Mouse (Mus musculus) T-helper 2 cell (primary cell): ENCODE results near the gene Rab4b.

ENCODE experiments used
- in situ Hi-C: fragments of 300-600 bp; cut with MboI, MseI; formaldehyde crosslinking; loops from one replicate; pipeline ENCODE4 v1.15.1; 2025; ENCODE audit warnings: high pct_unique_total_duplicates

Rab4b gene

DNA sequence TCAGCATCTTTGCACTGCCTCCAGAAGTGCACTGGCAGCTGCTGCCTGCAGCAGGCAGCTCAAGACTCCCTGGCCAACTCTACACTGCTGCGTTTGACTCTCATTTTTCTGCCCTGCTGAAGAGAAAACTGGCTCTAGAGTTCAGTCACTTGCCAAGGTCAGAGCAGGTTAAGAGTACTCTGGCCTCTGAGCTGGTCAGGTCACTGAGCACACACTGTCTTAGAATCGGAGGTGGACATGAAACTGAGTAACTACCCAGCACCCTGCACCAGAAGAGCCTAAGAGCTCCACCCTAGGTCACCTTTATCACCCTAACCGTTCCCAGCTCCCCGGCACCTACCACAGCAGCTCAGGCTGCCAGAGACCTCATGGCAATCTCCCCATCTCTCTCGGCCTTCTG, 7.3 kb upstream of the Rab4b start:
- in situ Hi-C loops = loop anchor here (25.0 kb wide), 1 partner anchor 1449 kb away; no protein-coding TSS in a partner anchor

DNA sequence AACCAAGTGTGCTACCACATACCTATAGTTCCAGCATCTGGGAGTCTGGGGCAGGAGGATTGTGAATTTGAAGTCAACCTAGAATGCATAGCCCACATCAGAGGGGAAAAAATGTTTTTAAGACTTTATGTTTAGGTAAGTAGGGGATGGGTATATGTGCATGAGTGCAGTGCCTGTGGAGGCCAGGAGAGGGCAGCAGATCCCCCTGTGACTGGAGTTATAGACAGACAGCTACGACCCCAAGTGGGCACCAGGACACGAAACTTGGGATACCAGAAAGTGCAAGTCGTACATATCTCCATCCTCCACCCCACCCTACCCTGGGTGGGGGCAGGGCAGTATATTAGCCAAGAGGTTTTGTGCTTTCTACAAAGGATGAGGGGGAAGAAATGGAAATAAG, 6.3 kb upstream of the Rab4b start:
- in situ Hi-C loops = loop anchor here (25.0 kb wide), 1 partner anchor 1448 kb away; no protein-coding TSS in a partner anchor

DNA sequence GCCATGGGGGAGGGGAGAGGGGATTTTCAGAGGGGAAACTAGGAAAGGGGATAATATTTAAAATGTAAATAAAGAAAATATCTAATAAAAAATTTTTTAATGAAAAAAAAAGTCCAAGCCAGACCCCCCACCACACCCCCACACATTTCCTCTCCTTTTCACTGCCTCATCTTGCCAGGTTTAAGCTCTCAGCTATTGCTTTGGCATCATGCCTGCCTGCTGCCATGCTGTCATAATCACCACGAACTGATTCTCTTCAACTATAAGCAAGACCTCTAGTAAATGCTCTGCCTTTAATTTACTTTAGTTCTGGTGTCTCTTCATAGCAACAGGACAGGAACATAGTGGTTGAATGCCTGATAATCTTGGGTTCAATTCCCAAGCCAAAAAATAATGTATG, 3.8 kb upstream of the Rab4b start:
- in situ Hi-C loops = loop anchor here (25.0 kb wide), 1 partner anchor 1445 kb away; no protein-coding TSS in a partner anchor

DNA sequence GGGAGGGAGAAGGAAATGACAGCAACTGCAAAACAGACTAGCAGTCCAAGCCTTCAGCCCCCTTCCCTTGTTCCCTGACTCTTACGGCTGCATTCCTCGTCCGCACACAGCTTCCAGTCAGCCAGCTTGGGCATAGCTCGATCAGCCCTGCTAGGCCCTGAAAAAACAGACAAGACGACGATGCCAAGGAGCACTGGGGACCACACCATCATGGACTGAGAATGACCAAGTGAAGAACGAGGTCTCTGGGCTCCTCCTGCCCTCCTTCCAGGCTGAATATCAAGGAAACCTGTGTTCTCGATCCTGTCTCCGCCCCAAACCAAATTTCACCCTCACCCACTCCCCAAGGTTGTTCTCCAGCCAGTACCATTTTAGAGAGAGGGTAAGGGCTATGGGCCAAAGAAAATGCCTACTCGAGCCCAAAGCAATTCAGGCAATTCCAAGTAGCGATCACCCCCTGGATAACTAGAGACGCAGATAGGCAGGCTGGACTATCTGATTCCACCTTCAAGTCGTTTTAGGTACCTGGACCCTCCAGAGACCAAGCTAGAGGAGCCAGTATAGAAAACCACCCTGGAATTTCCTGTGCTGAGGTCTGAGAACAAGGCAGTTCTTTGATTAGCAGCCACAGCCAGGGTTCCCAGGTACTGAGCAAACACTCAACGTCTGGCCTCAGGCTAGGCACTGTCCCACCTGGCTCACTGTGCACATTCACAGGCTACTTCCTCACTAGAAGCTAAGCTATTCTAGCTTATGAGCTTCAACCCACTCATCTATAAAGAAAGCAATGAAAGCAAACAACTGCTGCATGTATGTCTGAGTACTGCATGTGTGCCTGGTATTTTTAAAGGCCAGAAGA, 2.4 kb upstream of the Rab4b start, which contains the start of the genes Gm21983 and Mia:
Gm21983 (minus strand) TSS at position 250 of the 859 bp plus-strand sequence.
Mia (minus strand) TSS at position 321 of the 859 bp plus-strand sequence.
- in situ Hi-C loops = loop anchor here (25.0 kb wide), 1 partner anchor 1444 kb away; no protein-coding TSS in a partner anchor

DNA sequence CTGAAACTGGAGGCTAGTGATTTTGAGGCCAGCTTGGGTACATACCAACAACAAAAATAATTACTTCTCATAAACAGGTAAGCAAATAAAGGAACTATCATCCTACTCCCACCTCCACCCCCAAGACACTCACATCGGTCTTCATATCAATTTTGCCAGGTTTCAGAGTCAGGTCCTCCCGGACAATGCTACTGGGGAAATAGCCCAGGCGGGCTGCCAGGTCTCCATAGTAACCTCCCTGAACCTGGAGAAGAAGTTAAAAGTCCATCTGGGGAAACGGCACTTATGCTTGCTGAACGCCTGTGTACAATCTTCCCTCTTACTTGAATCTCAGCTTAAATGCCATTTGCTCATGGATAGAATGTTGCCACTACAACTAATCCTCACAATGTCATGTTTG, 1.3 kb upstream of the Rab4b start:
- in situ Hi-C loops = loop anchor here (25.0 kb wide), 1 partner anchor 1443 kb away; no protein-coding TSS in a partner anchor

DNA sequence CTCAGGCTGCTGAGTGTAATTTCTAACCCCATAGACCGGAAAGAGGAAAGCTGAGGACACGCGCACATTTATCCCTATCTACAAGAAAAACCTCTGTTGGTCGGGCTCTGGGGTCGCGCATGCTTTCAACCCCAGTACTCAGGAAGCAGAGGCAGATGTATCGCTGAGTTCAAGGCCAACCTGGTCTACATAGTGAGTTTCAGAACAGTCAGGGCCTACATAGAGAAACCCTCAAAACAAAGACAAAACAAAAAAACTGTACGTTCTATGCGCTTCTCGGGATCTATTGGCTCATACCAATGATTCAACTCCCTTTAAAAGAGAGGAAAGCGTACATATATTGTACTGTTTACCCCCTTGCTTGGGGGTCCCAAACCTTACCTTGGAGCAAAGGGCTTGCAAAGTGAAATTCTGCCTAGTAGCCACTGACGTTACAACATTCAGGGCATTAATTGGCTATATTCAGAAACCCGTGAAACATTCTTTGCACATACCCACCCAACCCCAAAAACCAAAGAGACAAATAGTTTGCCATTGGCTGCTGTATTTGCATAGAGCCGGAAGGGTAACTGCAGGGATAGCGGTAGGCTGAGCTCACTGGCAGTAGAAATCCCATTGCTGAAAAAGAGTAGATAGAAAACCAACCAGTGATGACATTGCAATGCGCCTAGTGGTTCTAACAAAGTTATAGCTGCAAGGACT, 672 bp upstream of the Rab4b start:
- in situ Hi-C loops = loop anchor here (10.0 to 25.0 kb wide), 2 partner anchors 55 to 1442 kb away; partner anchors contain the start of gene Coq8b

DNA sequence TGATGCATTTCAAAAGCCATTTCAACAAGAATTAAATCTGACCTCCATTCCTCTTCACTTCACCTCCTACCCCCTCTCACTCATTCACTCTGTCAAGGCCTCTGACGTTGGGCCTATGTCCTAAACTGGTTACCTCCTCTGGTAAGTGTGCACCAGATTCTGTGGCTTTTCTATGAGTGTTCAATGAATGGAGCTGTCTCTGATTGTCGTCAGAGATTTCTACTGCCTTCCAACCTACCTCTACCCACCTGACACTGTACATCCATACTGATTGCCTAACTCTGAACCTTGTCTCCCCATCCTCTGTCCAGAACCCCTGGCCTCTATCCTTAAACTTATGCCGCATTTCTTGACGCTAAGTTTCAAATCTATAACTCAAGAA, 763 bp downstream of the Rab4b start:
- in situ Hi-C loops = loop anchor here (10.0 to 25.0 kb wide), 2 partner anchors 57 to 1441 kb away; partner anchors contain the start of gene Coq8b

DNA sequence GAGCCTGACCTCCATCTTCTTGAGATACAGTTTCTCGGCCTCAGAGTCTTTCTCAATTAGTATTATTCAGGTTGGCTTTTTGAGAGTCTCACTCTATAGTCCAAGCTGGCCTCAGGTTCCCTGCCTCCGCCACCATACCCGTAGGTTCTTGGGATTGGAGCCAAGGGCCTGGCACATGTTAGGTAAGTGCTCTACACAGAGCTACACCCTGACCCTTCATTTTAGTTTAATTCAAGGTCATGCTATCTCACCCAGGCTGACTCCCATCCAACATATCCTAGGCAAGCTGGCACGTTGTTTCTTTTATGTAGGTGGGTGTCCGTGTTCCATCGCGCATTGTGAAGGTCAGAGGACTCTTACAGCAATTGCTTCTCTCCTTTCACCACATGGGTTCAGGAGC, 3.8 kb downstream of the Rab4b start:
- in situ Hi-C loops = loop anchor here (10.0 to 25.0 kb wide), 2 partner anchors 60 to 1438 kb away; partner anchors contain the start of gene Coq8b

DNA sequence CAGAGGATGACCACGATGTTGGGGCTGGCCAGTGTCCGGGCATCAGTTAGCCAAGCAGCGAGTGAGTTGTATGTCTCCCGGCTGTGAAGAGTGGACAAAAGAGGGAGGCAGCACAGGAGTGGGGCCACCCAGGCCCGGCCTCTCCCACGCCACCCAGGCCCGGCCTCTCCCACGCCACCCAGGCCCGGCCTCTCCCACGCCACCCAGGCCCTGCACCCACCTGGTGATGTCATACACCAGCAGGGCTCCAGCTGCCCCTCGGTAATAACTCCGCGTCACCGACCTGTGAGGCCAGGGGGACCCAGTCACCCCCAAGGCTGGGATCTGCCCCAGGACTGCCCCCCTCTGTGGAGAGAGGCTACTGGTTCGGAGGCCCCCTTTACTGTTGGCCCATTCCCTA, 4.2 kb downstream of the Rab4b start:
- in situ Hi-C loops = loop anchor here (10.0 kb wide), 1 partner anchor 60 kb away; the partner anchor contains the start of gene Coq8b

DNA sequence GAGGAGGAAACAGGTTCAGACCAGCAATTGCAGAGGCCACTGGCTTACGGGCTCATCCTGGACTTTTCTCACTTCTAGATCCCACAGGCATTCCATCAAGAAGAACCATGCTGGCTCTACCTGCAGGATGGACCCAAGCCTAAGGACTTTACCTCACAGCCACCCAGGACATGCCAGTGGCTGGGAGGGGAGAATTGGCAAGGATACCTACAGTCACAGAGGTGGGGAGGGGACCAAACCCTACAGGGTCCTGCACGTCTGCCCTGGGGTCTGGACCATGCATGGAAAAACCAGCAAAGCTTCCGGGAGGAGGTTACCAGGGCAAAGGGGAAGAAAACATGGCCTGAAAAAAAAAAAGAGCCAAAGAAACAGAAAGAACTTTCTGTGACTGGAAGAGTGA, 7.7 kb downstream of the Rab4b start:
- in situ Hi-C loops = loop anchor here (10.0 kb wide), 1 partner anchor 64 kb away; the partner anchor contains the start of gene Coq8b

DNA sequence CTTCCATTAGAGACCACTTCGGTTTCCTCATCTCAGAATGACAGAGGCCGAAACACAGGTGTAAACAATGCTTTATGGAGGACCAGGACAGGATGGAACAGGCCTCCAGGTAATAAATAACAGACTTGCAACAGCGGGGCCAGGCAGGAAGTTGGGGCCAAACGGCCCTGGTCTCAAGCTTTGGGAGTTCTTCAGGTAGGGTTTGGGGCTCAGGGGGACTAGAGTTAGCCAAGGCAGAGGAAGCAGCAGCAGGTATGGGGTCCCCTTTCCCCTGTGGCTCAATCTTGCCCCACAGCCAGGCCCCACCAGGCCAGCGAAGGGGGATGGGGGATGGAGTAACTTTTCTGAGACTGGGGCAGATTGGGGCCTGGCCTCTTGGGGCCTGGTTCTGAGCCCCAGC, 10.3 kb downstream of the Rab4b start:
- in situ Hi-C loops = no loop called here

DNA sequence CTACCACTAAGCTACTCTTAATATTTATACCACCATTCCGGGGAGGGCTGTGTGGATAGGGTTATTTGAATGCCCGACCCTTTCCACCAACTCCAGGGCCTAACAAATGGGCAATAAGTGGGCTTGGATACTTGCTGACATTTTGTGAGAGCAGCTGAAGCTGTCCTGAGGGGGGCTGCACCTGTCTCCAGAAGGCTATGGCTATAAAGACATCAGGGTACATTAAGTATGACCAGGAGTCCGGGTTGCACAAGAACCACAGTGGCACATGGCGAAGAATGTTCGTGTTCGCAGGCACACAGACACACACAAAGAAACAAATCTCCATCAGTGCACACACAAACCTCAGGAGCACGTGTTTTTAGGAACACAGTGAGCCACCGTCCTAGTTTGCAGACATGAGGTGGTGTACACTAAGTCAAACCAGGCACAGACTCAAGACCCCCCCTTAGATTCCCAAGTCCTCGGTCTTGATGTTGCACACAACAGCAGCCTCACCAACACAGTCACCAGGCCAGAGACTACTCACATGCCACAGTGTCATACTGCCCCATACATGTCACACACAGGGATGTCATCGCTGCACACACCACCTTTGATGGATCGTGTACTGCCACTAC, 11.1 kb downstream of the Rab4b start:
- in situ Hi-C loops = no loop called here

DNA sequence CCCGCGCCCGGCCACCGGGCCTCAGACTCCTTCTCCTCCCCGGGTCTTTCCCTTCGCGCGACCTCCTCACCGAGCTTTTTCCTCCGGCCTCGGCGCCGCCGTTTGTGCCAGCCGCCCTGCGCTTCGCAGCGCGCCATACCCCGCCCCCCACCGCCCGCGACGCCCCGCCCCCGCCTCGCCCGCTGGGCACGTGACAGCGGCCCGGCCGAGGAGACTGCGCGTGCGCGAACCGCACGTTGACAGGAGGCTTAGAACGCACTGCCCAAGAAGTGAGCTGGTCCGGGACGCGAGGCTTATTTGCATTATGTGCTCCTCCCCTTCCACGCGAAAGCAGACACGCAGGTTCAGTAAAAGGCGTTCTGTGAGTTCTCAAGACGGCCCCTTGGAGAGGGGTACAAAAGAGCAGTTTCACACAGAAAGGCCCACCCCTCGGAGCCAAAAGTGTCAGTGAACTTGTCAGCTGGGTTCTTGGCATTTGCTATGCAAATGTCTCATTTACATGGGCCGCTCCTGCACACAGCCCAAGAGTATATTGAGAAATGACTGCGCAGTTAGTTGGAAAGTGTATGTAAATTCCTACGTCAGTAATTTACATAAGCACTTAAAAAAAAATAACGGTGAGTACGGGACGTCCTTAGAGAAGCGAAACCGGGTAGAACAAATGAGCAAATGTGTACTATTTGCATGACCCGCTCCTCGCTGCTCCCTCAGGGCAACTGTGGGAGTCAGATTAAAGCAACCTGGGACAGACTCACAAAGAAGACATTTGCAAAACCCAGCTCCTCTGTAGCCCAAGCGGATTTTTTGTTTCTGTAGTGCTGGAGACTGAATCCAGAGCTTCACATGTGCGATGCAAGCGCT, 11.9 kb downstream of the Rab4b start, which contains the start of gene Egln2:
Egln2 (minus strand) TSS at position 189 of the 861 bp plus-strand sequence.
- in situ Hi-C loops = no loop called here

DNA sequence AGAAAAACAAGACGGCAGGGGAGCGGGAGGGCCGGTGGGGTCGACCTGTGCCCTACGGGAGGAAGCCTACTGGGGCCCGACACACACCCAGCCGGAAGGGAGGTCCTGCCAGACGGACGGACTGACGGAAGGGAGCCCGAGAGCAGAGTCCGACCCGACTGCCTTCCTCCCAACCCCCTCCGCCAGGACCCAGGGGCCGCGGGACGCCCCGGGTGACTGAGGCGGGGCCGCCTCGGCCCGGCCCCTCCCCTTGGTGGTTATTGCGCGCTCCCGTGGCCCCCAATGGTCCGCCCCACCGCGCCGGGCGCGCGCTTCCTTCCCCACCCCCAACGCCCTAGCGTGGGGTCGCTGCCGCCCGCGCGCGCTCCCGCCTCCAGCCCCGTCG, 12.5 kb downstream of the Rab4b start:
- in situ Hi-C loops = no loop called here

DNA sequence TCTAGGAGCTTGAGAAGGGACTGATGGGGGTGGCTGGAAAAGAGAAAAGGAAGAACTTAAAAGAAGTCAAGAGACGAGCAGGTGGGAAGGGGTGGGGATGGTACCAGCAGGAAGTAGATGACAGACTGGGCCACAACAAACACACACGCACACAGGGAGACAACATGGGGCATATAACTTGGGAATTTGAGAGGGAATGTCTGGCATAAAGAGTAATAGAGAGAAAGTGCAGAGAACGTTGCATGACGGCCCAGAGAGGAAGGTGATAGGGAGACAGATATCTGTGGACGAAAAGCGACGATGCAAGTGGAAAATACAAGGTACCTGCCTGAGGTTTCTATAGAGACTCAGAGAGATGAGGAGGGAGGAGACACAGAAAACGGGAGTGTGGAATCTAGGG, 13.0 kb downstream of the Rab4b start:
- in situ Hi-C loops = no loop called here

DNA sequence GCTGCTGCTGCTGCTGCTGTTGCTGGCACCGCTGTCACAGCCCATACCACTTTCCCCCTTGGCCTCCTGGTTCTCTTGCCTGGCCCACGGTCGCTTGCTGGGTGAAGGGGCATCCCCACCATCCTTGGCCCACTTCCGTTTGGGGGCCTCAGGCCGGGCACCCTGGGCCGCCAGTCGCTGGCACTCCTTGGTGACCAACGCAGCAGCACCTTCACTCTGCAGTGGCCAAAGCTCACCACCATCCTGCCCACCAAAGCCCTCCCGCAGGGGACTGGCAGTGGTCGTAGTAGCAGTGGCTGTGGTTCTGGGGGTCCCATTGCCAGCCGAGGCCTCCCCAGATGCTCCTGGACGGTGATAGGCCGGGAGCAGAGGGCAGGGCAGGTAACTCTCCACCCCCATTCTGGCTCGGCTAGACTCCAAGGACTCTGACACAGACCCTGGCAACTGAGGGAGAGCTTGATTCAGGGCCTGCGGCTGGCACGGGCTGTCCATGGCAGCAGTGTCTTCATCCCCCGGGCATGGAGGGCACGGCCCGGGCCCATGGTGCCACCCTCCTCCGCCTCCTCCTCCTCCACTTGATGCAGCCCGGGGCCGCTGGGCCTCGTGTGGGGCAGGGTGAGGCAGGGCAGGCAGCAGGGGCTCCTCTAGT, 13.6 kb downstream of the Rab4b start:
- in situ Hi-C loops = no loop called here

DNA sequence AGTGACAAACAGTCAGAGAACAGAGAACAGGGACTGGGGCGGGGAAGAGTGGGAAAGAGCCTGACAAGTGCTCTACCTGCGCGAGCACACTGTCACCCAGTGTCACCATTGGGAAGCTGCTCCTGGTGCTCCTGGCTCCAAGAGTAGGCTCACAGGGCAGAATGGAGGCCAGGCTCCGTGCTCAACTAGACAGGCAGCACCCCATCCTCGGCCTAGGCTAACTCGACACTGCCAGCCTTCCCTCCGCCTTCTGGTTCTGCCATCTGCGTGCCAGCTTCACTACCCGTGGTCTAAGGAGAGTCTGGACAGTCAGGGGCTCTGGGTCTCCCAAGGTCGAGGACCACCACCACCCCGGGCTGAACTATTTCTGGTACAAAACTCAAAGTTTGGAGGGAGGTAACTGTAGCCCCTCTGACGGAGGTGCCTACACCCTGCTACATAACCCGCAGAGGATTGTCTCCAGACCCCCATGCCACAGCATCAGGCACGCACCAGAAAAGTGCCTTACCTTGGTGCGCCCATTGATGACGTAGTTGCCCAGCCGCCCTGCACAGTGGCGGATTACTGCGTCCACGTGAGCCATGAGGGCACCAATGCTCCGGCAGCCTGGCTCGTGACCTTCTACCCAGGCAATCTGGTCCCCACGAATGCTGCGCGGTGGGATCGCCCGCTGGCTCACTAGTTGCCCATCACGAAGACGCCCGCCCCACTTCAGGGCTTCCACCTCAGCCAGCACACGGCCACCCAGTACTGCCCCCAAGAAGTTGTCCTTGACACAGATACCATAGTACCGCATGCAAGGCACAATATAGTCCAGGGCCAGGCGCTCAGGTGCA, 14.4 kb downstream of the Rab4b start:
- in situ Hi-C loops = no loop called here

DNA sequence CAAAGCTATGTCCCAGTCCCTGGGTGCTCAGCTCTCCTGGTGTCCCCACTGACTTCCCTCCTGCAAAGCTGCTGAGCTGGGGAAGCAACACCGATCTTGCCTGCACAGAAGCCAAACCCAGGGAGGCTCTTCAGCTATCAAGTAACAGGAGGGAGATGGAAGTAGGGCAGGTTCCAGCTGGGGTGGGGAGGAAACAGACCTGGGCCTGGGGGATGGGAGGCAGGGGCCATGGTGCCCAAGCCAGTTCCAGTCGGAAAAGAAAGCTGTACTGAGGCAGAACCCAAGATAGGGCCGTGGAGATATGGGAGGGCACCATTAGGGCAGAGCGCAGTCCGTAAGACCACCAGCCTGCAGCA, 15.3 kb downstream of the Rab4b start:
- in situ Hi-C loops = no loop called here

DNA sequence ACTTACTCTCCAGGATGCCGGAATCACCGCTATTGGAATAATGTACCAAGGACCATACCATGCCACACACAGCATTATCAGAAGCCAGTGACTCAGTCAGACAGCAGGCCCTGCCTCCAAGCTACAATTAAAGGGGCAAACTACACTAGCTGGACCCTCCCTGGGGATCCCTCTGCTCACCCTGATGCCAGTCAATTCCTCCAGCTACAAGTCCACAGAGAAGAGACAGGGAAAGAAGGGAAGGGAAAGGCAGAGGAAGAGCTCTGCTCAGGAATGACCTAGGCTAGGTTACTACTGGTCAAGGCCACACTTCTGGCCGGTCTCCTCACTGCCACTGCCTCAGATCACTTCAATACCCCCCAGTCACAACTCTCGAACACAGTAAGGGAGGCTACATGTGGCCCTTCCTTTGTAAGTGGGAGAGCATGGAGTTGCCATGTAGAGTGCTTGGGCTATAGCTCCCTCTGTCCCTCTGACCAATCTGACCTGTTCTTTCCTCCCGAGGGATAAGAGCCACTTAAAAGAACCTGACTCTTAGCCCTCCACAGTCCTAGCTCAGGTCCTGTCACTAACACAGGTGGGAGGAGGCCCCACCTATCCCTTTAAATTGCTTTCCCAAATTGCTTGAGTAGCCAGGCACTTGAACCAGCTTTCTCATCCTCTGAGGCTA, 15.8 kb downstream of the Rab4b start:
- in situ Hi-C loops = no loop called here
